Mouse (Mus musculus) thymus, postnatal 10 days (tissue): ENCODE results near the gene Slc25a47.
"Not testable (repeated sequence)": the region's sequence is repeated elsewhere in the genome, so short reads cannot be mapped to it uniquely, and the experiment has no call there.

Experiments used
- DNase-seq, 2 experiments: peaks; one replicate each; pipeline ENCODE4 v3.0.0; 2021; ENCODE audit warnings: low spot score in 2 of 2

Gene Slc25a47

DNA sequence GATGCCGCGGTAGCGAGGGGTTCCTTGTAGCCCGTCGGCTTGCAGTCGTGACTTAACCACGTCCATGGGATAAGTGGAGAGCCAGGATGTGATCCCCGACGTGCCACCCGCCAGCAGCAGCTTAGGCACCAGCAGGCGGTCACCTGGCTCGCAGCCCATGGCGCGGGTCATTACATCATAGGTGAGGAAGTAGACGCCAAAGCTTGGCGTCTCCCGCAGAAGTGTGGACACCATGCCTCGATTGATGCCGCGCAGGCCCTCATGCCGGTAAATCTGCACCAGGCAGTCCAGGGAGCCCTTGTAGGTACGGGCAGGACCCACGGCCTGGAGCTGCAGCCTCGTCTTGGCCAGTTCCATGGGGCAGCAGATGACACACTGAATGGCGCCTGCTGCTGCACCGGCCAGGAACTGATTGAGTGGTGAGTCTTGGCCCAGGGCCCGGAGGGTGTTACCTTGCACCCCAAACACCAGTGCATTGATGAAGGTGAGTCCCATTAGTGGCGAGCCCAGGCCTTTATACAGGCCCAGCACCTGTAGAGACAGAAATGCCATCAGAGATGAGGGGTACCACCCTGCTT, 8.8 kb upstream of the Slc25a47 start:
- no peak for DNase-seq

DNA sequence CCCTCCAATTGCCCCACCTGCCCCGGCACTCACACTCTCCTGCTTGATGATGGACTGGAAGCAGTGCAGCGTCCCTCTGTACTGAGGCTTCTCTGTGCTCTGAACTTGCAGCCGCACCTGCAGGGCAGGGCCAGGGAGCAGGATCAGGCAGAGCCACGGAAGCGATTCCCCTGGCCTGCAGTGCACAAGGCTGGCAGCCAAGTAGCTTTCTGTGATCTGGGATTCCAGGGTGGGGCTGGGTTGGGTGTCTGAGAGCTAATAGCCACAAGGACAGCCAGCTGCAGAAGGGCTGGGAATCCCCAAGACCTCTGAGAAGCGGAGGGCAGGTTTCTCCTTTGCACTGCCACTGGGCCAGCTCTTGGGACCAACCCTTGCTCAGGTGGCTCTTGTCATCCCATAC, 8.2 kb upstream of the Slc25a47 start:
- no peak for DNase-seq

DNA sequence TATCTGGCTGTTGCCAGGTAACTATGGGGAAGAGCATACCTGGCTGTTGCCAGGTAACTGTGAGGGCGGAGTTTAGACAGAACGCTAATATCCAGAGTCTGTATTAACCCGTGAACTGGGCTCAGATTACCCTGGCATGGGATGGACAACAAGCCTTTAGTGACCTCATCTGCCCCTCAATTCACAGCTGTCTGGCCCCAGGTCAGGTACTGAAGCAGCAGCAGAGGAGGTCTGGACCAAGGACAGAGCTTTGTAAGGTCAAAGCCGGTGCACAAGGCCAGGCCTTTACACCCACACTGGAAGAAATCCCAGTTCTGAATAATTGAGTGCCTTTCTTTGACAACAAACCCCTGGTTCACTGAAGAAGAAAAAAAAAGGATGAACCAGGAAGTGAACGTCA, 6.2 kb upstream of the Slc25a47 start:
- DNase-seq: no peak

DNA sequence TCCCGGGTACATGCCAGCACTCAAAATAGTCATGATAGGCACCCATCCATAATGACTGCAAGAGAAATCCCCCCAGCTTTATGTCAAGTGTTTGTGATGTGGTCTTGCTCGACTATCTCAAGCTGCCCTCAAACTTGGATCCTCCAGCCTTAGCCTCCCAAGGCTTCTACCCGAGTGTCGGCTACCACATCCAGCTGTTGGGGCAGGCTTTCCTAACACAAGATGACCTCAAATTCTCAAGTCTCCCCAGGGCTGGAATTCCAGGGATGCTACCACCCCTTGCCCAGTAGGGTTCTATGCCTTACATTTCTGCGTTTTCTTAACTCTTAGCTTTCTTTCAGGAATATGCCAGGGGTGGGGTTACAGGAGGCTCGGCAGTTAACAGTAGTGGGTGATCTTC, 5.5 kb upstream of the Slc25a47 start:
- DNase-seq: no peak

DNA sequence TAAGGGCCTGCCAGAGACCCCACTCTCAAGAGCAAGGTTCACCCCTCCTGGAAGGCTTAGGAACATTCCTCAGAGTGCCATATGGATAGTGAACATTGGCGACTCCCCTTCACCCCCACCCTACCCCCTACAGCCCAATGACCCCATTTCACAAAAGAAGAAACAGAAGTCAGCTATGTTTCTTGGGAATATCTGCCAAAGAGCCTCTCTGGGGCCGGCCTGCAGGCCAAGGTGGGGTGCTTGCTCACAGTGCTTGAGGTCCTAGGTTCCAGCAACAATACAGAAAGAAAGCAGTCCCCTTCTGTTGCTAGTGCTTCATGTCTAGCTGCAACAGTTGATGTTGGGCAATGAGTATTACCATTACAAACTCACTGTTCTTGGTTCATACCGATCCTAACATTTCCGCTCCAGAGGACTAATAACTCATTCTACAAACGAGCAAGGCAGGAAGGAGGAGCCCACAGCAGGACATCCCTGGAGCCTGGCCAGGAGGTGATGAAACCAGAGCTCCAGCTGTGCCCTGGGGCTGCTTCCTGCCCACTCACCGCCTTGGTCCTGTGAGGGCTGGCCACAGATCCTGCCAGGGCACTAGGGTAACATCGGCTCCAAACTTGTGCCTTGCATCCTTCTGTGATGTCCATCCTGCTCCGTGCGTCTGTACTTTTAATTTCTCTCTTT, 3.7 kb upstream of the Slc25a47 start:
- DNase-seq: no peak

DNA sequence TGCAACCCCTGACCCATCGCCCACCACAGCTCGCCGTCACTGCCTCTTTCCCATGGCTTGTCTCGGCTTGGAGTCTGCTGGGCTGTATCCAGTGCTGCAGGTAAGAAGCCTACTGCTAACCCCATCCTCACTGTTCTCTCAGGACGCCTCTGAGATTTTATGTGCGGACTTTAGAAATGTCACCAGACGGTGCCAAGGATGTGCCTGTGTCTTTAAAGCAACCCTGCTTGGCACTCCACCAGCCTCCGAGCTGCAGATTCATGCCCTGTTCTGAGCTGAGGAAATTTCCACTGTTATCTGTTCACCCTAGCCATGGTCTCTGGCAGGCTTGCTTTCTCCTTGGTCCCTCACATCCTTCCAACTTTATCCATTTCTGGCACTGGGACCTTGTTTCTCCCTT, 3.0 kb upstream of the Slc25a47 start:
- no peak for DNase-seq

DNA sequence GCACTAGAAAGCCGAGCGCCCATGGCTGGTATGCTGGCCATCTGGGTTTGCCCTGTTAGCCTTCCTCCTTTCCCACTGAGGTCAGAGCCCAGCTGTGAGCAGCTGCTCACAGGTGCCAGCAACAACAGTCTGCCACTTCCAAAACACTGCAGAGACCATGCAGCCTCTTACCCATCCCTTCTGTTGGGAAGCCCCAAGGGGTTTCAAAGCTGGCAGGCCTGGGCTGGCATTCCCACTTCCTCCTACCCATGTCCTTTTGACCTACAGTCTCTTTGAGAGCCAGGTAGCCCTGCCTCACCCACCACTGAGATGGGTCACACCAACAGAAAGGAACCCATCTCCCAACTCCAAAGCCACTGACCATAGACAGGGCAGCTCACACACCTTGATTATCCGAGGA, 2.4 kb upstream of the Slc25a47 start:
- no peak for DNase-seq

DNA sequence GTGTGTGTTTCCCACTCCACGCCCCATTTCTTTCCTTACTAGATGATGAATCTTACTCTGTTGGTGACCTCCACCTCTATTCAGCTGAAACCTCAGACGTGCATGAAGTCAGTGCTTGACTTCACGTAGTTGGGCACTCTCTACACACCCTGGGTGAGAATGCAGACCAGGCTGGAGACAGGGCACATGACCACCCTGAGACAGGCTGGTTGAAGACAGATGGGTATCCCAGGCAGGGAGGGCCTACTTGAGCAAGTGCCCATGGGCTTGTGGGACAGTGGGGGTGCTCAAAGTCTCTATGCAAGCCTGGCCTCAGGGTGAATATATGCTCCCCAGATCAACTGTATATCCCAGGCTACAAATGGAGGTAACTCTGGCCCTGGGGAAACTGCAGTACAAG, 1.5 kb upstream of the Slc25a47 start:
- DNase-seq: no peak

DNA sequence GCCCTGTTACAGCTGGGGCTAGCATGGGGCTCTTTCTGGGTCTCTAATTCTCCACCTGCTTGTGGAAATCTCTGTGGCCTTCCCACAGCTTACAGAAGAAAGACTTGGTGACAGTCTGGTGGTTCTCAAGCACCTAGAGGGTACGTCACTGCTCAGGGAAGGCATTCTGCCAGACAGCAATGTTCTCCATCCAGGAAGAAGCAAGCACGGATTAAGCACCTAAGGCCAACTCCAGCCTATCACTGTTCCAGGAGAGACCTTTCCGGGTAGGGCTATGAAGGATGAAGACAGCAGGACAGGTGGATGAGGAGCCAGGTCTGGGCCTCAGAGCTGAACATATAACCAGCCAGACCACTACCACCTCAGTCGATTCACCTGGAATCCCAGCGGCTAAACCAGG, 1.1 kb upstream of the Slc25a47 start:
- no peak for DNase-seq

DNA sequence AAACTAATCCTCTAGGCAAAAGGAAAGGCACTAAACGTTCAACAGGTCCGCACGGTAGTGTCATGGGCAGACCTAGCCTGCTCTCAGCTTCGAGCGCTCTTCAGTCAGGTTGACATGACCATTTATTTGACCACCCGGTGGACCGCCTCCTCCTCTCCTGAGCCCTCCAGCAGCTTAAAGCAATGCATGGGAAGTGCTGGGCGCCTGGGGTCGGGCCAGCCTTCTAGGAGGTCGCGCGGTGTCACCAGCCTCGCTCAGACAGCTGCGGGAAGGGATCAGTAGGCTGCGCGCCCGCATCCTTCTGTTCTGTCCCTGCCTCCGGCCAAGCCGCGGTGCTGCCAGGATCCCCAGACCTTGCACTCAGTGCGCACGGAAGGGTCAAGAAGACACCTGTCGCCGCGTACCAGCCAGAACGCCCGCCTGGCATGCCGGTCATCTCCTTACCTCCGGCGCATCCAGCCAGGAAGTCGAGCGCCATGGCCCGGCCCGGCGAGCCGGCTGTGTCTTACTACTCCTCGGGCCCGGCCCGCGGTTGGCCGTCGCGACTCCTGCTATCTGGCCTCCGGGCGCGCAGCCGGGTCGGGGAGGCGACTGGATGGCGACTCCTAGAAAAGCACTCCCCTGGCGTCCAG, 522 bp upstream of the Slc25a47 start:
- DNase-seq: no peak

DNA sequence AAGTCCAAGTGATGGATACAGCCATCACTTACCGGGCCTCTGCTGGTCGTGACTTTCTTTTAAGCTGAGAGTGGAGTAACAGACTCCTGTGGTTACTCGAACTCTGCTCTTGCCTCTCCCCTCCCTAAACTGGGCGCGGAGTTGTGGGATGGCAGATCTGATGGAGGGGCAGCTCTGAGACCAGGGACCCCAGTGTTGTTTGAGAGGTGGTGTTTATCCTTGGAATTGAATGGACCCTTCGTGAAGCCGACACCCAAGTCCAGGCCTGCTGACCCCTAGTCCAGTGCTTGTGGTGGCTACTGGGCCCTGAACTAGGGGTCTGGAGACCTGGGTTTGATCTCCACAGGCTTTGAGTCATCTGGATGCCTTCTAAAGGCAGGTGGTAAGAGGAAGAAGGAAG, 876 bp downstream of the Slc25a47 start:
- DNase-seq: no peak

DNA sequence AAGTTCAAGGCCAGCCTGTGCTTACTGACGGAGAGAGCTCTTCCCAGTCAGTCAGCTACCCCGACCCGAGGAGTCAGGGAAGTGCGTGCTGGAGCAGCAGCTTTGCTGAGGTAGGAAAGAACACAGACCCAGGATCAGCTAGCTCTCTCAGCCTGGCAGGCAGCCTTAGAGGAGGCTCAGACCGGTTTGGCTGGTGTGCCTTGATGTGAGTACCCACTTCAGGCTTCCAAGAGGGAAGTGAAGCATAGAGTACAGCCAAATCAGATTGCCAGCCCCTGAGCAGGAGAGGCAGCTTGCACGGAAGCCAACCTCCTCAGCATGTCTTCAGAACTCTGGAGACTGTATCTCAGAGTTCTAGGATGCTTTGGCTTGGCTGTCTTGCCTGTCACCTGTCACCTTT, 5.3 kb downstream of the Slc25a47 start:
- DNase-seq: no peak

DNA sequence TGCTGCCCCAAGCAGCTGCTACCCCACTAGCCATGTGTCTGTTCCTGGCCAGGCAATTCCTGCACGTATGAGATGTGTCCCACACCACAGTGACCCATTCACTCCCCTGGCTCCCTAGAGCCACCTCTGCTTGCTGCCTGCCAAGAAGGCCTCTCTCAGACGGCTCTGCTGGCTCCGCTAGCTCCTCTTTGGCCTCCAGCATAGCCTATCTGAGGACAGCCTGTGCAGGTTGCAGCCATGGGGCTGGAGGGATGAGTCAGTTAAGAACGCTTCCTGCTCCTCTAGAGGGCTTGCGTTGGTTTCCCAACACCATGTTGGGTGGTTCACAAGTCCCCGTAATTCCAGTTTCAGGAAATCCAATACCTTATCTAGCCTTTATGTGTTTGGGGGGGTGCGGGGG, 6.8 kb downstream of the Slc25a47 start:
- no peak for DNase-seq

DNA sequence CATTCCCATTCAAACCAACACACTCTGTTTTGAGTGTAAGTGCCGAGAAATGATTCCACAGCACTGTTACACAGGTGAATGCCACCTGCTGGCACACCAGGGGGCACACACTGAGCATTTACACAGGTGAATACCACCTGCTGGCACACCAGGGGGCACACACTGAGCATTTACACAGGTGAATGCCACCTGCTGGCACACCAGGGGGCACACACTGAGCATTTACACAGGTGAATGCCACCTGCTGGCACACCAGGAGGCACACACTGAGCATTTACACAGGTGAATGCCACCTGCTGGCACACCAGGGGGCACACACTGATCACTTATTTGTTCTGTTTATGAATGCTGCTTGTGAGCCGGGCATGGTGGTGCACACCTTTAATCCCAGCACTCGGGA, 12.2 kb downstream of the Slc25a47 start:
- DNase-seq: not testable (repeated sequence)

DNA sequence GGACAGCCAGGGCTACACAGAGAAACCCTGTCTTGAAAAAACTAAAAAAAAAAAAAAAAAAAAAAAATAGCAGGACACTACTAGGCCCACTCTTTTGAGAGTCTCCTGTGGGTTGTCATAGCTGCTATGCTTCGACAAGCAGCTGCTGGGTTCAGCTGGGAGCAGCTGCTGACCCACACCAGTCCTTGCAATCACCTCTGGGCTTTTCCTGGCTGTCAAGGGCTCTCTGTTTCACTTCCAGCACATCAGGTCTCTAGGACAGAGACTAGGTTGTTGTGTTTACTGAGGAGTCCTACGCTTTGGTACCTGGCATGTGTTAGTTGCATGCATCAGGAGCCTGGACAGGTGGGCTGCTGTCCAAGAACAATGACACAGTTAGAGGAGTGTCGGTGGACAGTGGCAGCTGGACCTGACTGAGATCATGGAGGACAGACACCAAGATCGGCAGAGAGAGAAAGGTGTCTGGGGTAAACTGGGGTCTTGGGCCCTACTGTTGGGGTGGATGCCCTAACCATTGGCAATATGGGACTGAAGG, 13.7 kb downstream of the Slc25a47 start:
- no peak for DNase-seq

DNA sequence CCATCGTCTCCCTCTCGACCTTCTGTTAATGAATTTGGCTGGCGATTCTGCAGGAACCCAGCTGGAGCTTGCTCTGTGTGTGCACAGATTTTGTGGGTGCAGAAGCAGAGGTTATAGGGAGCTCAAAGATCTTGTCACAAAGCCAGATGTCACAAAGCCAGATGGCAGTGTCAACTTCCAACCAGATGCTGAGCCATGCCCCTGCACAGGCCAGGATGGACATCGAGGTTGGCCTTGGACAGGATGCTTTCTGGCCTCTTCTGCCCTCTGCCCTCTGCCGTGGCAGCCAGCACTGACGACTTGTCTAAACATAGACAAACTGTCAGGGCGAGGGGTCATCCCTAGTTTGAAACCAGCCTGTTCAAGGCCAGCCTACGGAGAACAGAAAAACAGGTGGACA, 14.3 kb downstream of the Slc25a47 start:
- DNase-seq: no peak

DNA sequence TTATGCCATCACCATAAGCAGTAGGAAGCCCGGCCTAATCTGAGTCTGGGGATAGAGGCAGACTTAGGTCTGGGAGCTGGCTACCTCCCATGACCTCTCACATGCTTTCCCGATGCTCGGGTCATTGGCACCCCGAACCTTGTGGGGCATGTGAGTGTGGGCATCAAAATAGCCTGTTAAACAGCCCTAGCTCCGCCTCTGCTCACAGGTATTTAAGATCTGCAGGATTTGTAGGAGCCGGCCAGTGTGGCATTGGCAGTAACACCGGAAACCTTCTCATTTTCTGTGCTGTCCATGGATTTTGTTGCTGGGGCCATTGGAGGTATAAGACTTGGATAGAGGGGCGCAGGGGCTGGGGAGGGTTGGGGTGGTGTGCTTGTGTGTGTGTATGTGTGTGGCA, 15.0 kb downstream of the Slc25a47 start:
- no peak for DNase-seq

DNA sequence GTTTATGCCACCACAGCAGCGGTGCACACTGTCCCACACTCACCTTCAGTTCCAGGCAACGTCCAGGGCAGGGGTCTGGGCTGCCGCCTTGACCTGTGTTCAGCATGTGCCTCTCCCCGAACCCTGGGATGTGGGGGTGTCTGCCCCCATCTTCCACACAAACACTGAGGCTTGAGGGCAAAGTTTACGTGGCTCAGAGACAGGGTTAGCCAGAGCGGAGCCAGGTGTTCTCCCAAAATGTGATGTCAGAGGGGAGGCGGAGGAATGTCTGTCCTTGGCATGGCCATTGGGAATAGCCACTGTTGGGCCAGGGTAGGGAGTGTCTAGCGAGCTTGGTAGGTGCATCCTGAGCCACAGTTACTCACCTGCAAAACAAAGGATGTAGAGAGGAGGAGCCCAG, 17.0 kb downstream of the Slc25a47 start:
- DNase-seq: no peak

DNA sequence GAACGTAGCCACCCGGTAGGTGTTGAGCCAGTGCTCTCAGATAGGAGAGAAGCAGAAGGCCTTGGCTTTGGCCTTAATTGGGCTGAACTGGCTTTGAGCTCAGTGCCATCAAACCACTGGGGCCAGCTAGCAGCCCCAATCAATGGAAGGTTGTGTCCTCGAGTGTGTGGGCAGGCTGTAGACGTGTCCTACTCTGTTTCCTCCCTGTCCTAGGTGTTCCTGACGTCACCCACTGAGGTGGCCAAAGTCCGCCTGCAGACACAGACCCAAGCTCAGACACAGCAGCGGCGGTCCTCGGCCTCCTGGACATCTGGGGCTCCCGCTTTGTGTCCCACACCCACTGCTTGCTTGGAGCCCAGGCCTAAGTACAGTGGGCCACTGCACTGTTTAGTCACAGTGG, 19.2 kb downstream of the Slc25a47 start:
- DNase-seq: no peak

DNA sequence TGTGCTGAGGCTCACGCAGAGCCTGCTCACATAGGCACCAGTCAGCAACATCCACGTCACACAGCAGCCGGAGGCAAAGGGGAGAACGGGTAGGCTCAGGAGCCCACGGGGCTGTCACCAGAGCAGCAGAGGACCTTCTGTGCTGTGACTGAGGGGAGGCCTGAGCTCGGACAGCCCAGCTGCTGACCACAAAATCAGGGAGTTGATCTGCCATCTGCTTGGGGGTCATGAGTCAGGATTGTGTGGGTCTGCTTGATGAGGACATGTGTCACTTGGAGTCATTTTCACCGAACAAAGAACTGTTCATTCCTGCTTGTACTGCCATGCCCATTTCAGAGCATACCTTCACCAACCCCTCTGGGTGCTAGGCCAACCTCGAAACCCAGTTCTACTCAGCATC, 20.3 kb downstream of the Slc25a47 start:
- no peak for DNase-seq

DNA sequence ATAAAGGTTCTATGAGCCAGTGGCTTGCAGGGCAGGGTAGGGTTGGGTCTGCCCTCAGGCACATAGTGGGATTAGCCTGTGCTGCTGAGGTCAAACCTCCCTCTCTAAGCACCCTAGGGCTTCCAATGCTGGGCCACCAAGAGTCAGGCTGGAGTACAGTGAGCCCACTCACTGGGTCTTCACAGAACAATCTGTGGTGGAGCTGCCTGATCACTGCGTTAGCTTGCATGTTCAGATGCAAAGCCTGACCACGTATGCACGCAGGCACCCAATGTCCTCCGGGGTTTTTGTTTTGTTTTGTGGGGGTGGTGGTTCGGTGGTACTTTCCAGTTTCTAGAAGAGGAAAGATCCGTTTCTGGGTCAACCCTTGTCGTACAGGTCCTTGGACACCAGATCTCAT, 21.3 kb downstream of the Slc25a47 start:
- DNase-seq: no peak

DNA sequence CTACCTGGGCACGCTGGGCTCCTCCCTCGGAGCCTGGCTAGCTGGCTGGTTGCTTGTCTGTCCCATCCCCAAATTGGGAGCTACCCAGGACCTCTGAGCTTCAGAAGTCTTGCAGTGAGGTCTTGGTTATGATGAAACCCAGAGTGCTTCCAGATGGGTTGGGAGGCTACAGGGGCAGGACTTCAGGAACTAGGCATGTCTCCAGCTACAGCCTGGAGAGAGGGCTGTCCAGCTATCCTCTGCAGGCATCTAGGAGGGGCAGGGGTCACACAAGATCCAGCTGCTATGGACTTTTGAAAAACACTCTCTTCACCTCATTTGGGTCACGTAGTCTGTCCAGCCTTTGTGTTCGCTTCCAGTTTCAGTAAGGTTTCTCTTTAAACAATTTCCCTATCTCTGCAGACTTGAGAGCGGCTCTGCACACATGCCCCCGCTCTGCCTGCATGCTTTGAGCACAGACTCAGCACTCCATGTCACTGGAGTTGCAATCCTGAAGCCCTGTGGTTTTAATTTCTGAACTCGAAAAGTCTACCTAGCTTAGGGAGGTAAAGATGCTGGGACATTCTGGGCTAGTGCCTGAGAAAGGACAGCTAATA, 21.8 kb downstream of the Slc25a47 start:
- no peak for DNase-seq

DNA sequence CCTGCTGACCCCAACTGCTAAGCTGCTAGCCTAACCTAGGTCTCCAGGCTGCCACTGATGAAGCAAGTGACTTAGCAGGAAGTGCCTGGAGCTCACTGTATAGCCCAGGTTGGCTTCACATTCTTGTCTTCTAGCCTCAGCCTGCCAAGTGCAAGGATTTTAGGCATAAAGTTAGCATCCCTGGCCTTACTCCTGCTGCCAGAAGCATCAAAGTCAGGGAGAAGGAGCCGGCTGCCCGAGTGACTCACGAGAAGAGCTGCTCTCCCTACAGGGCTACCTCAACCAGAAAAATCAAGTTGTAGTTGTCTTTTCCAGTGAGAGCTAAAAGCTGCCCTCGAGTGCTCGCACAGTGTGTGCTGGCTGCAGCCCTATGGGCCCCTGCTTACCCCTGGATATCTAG, 22.6 kb downstream of the Slc25a47 start:
- no peak for DNase-seq
